Mouse (Mus musculus): ENCODE data around the gene Adamtsl1. TPM values are rescaled to one million over a fixed set of nuclear protein-coding genes. Genes with fewer than 3 reads are reported as not detected.
A peak's percentile ranks its signal among the peaks of the same experiment; 100 is the strongest.

Adamtsl1 gene
- polyA plus RNA-seq, 1 experiment from 2014 or later: 12.5 TPM

- Histone ChIP-seq H3K27ac (ENCODE audit: low read depth, low read length) (no peak overlapping the region), H3K9me3 (ENCODE audit: control insufficient read depth, low read length) (no peaks in the 10 kb centered on the region), H3K27me3 (replicated peaks; ENCODE audit: control insufficient read depth, insufficient read depth, low read length) (no peaks in the 10 kb centered on the region), H3K4me2 (ENCODE audit: low read length) (no peak overlapping the region), H3K4me3 (ENCODE audit: low read length) (no peak overlapping the region), H3K9ac (ENCODE audit: low read depth, low read length) (no peak overlapping the region), H3K36me3 (ENCODE audit: control insufficient read depth, insufficient read depth, low read length) (no peaks in the 10 kb centered on the region), H3K4me1 (ENCODE audit: control insufficient read depth, insufficient read depth, low read depth, low read length) (no peaks in the 10 kb centered on the region)
- 7% methylated on average over 8 of the region's 8 CpGs for WGBS
- ATAC-seq: peak; percentile 92
Observed at GRCm38 (mm10) chr4:85801805-85802204, 287.8 kb downstream of the Adamtsl1 start.

- H3K4me2 ChIP-seq (ENCODE audit: low read length): no peak overlapping the region
- H3K4me3 ChIP-seq (ENCODE audit: low read length): no peak overlapping the region
- no peak overlapping the region for H3K27ac ChIP-seq (ENCODE audit: low read depth, low read length)
- no peaks in the 10 kb centered on the region for H3K4me1 ChIP-seq (ENCODE audit: control insufficient read depth, insufficient read depth, low read depth, low read length)
- H3K36me3 ChIP-seq (ENCODE audit: control insufficient read depth, insufficient read depth, low read length): no peaks in the 10 kb centered on the region
- H3K27me3 ChIP-seq (replicated peaks; ENCODE audit: control insufficient read depth, insufficient read depth, low read length): no peaks in the 10 kb centered on the region
- no peak for ATAC-seq
- H3K9ac ChIP-seq (ENCODE audit: low read depth, low read length): no peak overlapping the region
- WGBS: 79% methylated on average over 3 of the region's 3 CpGs
- no peaks in the 10 kb centered on the region for H3K9me3 ChIP-seq (ENCODE audit: control insufficient read depth, low read length)
Observed at GRCm38 (mm10) chr4:85814418-85814817, 300.4 kb downstream of the Adamtsl1 start.

GRCm38 (mm10) chr4:85818504-85818903 is 304.5 kb downstream of the Adamtsl1 start:
- Histone ChIP-seq H3K4me3 (ENCODE audit: low read length) (no peak overlapping the region), H3K4me2 (ENCODE audit: low read length) (no peak overlapping the region), H3K9ac (ENCODE audit: low read depth, low read length) (no peak overlapping the region), H3K27ac (ENCODE audit: low read depth, low read length) (no peak overlapping the region), H3K4me1 (ENCODE audit: control insufficient read depth, insufficient read depth, low read depth, low read length) (no peaks in the 10 kb centered on the region), H3K36me3 (ENCODE audit: control insufficient read depth, insufficient read depth, low read length) (no peaks in the 10 kb centered on the region), H3K27me3 (replicated peaks; ENCODE audit: control insufficient read depth, insufficient read depth, low read length) (no peaks in the 10 kb centered on the region), H3K9me3 (ENCODE audit: control insufficient read depth, low read length) (no peaks in the 10 kb centered on the region)
- WGBS: 56% methylated on average over 2 of the region's 2 CpGs
- no peak for ATAC-seq

GRCm38 (mm10) chr4:85819169-85819568 is 305.2 kb downstream of the Adamtsl1 start:
- Histone ChIP-seq H3K9ac (ENCODE audit: low read depth, low read length) (no peak overlapping the region), H3K9me3 (ENCODE audit: control insufficient read depth, low read length) (no peaks in the 10 kb centered on the region), H3K4me1 (ENCODE audit: control insufficient read depth, insufficient read depth, low read depth, low read length) (peaks cover 3% of the 10 kb centered on the region; the same call in 1 of the 2 replicates), H3K36me3 (ENCODE audit: control insufficient read depth, insufficient read depth, low read length) (no peaks in the 10 kb centered on the region), H3K4me2 (ENCODE audit: low read length) (no peak overlapping the region), H3K27ac (ENCODE audit: low read depth, low read length) (no peak overlapping the region), H3K4me3 (ENCODE audit: low read length) (no peak overlapping the region), H3K27me3 (replicated peaks; ENCODE audit: control insufficient read depth, insufficient read depth, low read length) (no peaks in the 10 kb centered on the region)
- WGBS: 85% methylated on average over 1 of the region's 1 CpGs
- ATAC-seq: no peak

GRCm38 (mm10) chr4:85819921-85820320 is 305.9 kb downstream of the Adamtsl1 start:
- no peak for ATAC-seq
- peaks cover 3% of the 10 kb centered on the region; the same call in 1 of the 2 replicates for H3K4me1 ChIP-seq (ENCODE audit: control insufficient read depth, insufficient read depth, low read depth, low read length)
- 41% methylated on average over 1 of the region's 1 CpGs for WGBS
- no peaks in the 10 kb centered on the region for H3K36me3 ChIP-seq (ENCODE audit: control insufficient read depth, insufficient read depth, low read length)
- H3K4me3 ChIP-seq (ENCODE audit: low read length): no peak overlapping the region
- no peaks in the 10 kb centered on the region for H3K27me3 ChIP-seq (replicated peaks; ENCODE audit: control insufficient read depth, insufficient read depth, low read length)
- no peak overlapping the region for H3K27ac ChIP-seq (ENCODE audit: low read depth, low read length)
- no peak overlapping the region for H3K9ac ChIP-seq (ENCODE audit: low read depth, low read length)
- no peak overlapping the region for H3K4me2 ChIP-seq (ENCODE audit: low read length)
- no peaks in the 10 kb centered on the region for H3K9me3 ChIP-seq (ENCODE audit: control insufficient read depth, low read length)

- Histone ChIP-seq H3K36me3 (ENCODE audit: control insufficient read depth, insufficient read depth, low read length) (no peaks in the 10 kb centered on the region), H3K4me3 (ENCODE audit: low read length) (no peak overlapping the region), H3K9me3 (ENCODE audit: control insufficient read depth, low read length) (no peaks in the 10 kb centered on the region), H3K27me3 (replicated peaks; ENCODE audit: control insufficient read depth, insufficient read depth, low read length) (no peaks in the 10 kb centered on the region), H3K4me2 (ENCODE audit: low read length) (peak overlapping the region; percentile 15; the same call in 1 of the 2 replicates), H3K4me1 (ENCODE audit: control insufficient read depth, insufficient read depth, low read depth, low read length) (peaks cover 3% of the 10 kb centered on the region; the same call in 1 of the 2 replicates), H3K27ac (ENCODE audit: low read depth, low read length) (no peak overlapping the region), H3K9ac (ENCODE audit: low read depth, low read length) (no peak overlapping the region)
- whole genome bisulfite sequencing: 34% methylated on average over 8 of the region's 8 CpGs
- peak; percentile 80 for ATAC-seq
Observed at GRCm38 (mm10) chr4:85823952-85824704, 310.2 kb downstream of the Adamtsl1 start.

- WGBS: 56% methylated on average over 1 of the region's 1 CpGs
- no peak; the same call in 1 of the 2 replicates for ATAC-seq
- no peak overlapping the region for H3K4me2 ChIP-seq (ENCODE audit: low read length)
- H3K36me3 ChIP-seq (ENCODE audit: control insufficient read depth, insufficient read depth, low read length): no peaks in the 10 kb centered on the region
- peaks cover 3% of the 10 kb centered on the region; the same call in 1 of the 2 replicates for H3K4me1 ChIP-seq (ENCODE audit: control insufficient read depth, insufficient read depth, low read depth, low read length)
- H3K9ac ChIP-seq (ENCODE audit: low read depth, low read length): no peak overlapping the region
- no peaks in the 10 kb centered on the region for H3K9me3 ChIP-seq (ENCODE audit: control insufficient read depth, low read length)
- no peak overlapping the region for H3K4me3 ChIP-seq (ENCODE audit: low read length)
- H3K27me3 ChIP-seq (replicated peaks; ENCODE audit: control insufficient read depth, insufficient read depth, low read length): no peaks in the 10 kb centered on the region
- no peak overlapping the region for H3K27ac ChIP-seq (ENCODE audit: low read depth, low read length)
Observed at GRCm38 (mm10) chr4:85824705-85825085, 310.7 kb downstream of the Adamtsl1 start.

- Histone ChIP-seq H3K4me3 (ENCODE audit: low read length) (no peak overlapping the region), H3K27ac (ENCODE audit: low read depth, low read length) (peak overlapping the region; percentile 31; the same call in 1 of the 2 replicates), H3K36me3 (ENCODE audit: control insufficient read depth, insufficient read depth, low read length) (no peaks in the 10 kb centered on the region), H3K27me3 (replicated peaks; ENCODE audit: control insufficient read depth, insufficient read depth, low read length) (no peaks in the 10 kb centered on the region; the same call in 1 of the 2 replicates), H3K9me3 (ENCODE audit: control insufficient read depth, low read length) (no peaks in the 10 kb centered on the region), H3K4me1 (ENCODE audit: control insufficient read depth, insufficient read depth, low read depth, low read length) (no peaks in the 10 kb centered on the region), H3K9ac (ENCODE audit: low read depth, low read length) (no peak overlapping the region), H3K4me2 (ENCODE audit: low read length) (no peak overlapping the region)
- peak; percentile 75 for ATAC-seq
Observed at GRCm38 (mm10) chr4:85837058-85837457, 323.1 kb downstream of the Adamtsl1 start.

GRCm38 (mm10) chr4:85837532-85837965 is 323.6 kb downstream of the Adamtsl1 start:
- Histone ChIP-seq H3K27ac (ENCODE audit: low read depth, low read length) (peak overlapping the region; percentile 26; the same call in 1 of the 2 replicates), H3K4me3 (ENCODE audit: low read length) (no peak overlapping the region), H3K27me3 (replicated peaks; ENCODE audit: control insufficient read depth, insufficient read depth, low read length) (no peaks in the 10 kb centered on the region; the same call in 1 of the 2 replicates), H3K36me3 (ENCODE audit: control insufficient read depth, insufficient read depth, low read length) (no peaks in the 10 kb centered on the region), H3K4me2 (ENCODE audit: low read length) (no peak overlapping the region), H3K9me3 (ENCODE audit: control insufficient read depth, low read length) (no peaks in the 10 kb centered on the region), H3K4me1 (ENCODE audit: control insufficient read depth, insufficient read depth, low read depth, low read length) (no peaks in the 10 kb centered on the region), H3K9ac (ENCODE audit: low read depth, low read length) (no peak overlapping the region)
- WGBS: 38% methylated on average over 5 of the region's 5 CpGs
- peak; percentile 95 for ATAC-seq
